Comparison of ENCODE assay signal across 8 mouse cellular contexts in genomic region chrX:13846653-13847501, GRCm38 (mm10). TPM values are rescaled to one million over a fixed set of nuclear protein-coding genes. Genes with fewer than 3 reads are reported as not detected.
DNase-seq lines count a peak whose midpoint lies in the region; ATAC-seq and TF ChIP-seq lines count a peak whose summit lies in the region.

No protein-coding gene starts in this region.

- H3K9me3 ChIP-seq in MEL (replicated peaks; ENCODE audit: insufficient read depth, low read length) = no peaks in the 10 kb centered on the region
- H3K9me3 ChIP-seq in forebrain, embryonic 15.5 days = no peaks in the 10 kb centered on the region
- H3K9me3 ChIP-seq in neural tube, embryonic 15.5 days (replicated peaks) = no peaks in the 10 kb centered on the region

- peaks cover 8% of the 10 kb centered on the region for H3K79me2 ChIP-seq in MEL (ENCODE audit: control insufficient read depth, insufficient read depth, low read length, poor library complexity)

- peak; percentile 94 for DNase-seq in MEL (ENCODE audit: low read depth, low spot score)
- DNase-seq in cerebellum, adult 18-20 months = peak; percentile 88 to 90
- DNase-seq in heart, postnatal 25 days (ENCODE audit: low spot score) = peak; percentile 85
- DNase-seq in layer of hippocampus, adult 18-20 months (ENCODE audit: low spot score in 2 of 2) = peak; percentile 87
- peak; percentile 79 for DNase-seq in lung, adult 2 months
- DNase-seq in testis, postnatal 10 days (ENCODE audit: low spot score) = peak; percentile 91

- H3K4me1 ChIP-seq in MEL (ENCODE audit: control insufficient read depth in 1 of 2, insufficient read depth in 2 of 2, low read length in 2 of 2) = peaks cover 9 to 10% of the 10 kb centered on the region in 2 experiments; a peak in 3 of 4 replicates
- H3K4me1 ChIP-seq in forebrain, embryonic 15.5 days = 0 out of 2 replicates have a peak, but pooled peaks cover 3% of the 10 kb centered on the region
- H3K4me1 ChIP-seq in lung, adult 2 months (ENCODE audit: control insufficient read depth, insufficient read depth, low read length) = no peaks in the 10 kb centered on the region
- no peaks in the 10 kb centered on the region for H3K4me1 ChIP-seq in neural tube, embryonic 15.5 days

- peak; percentile 95 for ATAC-seq in forebrain, embryonic 15.5 days (replicated peaks)
- ATAC-seq in neural tube, embryonic 15.5 days (ENCODE audit: low FRiP score) = peak; percentile 93

- peak overlapping the region; percentile 82 to 89 for H3K4me3 ChIP-seq in MEL (ENCODE audit: control insufficient read depth in 1 of 2, insufficient read depth in 1 of 2, low read depth in 2 of 2, low read length in 2 of 2)
- H3K4me3 ChIP-seq in forebrain, embryonic 15.5 days = peak overlapping the region; percentile 66
- H3K4me3 ChIP-seq in lung, adult 2 months (replicated peaks; ENCODE audit: extremely low read depth, low read depth, low read length) = peak overlapping the region; percentile 95
- H3K4me3 ChIP-seq in neural tube, embryonic 15.5 days (replicated peaks) = peak overlapping the region; percentile 56

- peak overlapping the region; percentile 68 for H3K27ac ChIP-seq in MEL (ENCODE audit: control insufficient read depth, low read depth, low read length)
- peak overlapping the region; percentile 94 for H3K27ac ChIP-seq in forebrain, embryonic 15.5 days (replicated peaks)
- H3K27ac ChIP-seq in neural tube, embryonic 15.5 days (replicated peaks) = peak overlapping the region; percentile 93

- H3K9ac ChIP-seq in MEL (ENCODE audit: control insufficient read depth, low read depth, low read length, poor library complexity, severe bottlenecking) = peak overlapping the region; percentile 82
- H3K9ac ChIP-seq in forebrain, embryonic 15.5 days (replicated peaks) = peak overlapping the region; percentile 75
- H3K9ac ChIP-seq in neural tube, embryonic 15.5 days (replicated peaks) = peak overlapping the region; percentile 51

- TF ChIP-seq POLR2A in MEL (IDR thresholded peaks at IDR 0.05; ENCODE audit: control insufficient read depth in 1 of 2, insufficient read depth in 1 of 2, low read depth in 1 of 2, low read length in 2 of 2, poor library complexity in 1 of 2) = peak; percentile 58 to 69; a peak in 3 of 4 replicates
- no peak; the same call in 1 of the 2 replicates for TF ChIP-seq POLR2A in lung, adult 2 months (IDR thresholded peaks at IDR 0.05; ENCODE audit: borderline replicate concordance, extremely low read depth, low read depth, low read length)

- TF ChIP-seq CTCF in MEL (IDR thresholded peaks at IDR 0.05 in 2 of 3, conservative IDR thresholded peaks at IDR 0.05 in 1 of 3; ENCODE audit: control insufficient read depth in 1 of 3, insufficient read depth in 1 of 3, low read depth in 2 of 3, low read length in 3 of 3, poor library complexity in 1 of 3, severe bottlenecking in 1 of 3) = peak in 2 of 3 experiments; percentile 13 to 42; a peak in 4 of 6 replicates
- TF ChIP-seq CTCF in lung, adult 2 months (IDR thresholded peaks at IDR 0.05; ENCODE audit: insufficient read depth, low read length) = no peak

- no peak; a peak in 1 of 4 replicates for TF ChIP-seq EP300 in MEL (IDR thresholded peaks at IDR 0.05; ENCODE audit: low read depth in 1 of 2, low read length in 2 of 2)

- intact Hi-C loops in heart, postnatal 25 days (cut with DNase I) = loop anchor here (10.0 kb wide), 1 partner anchor 112 kb away; no protein-coding TSS in a partner anchor

- H3K27me3 ChIP-seq in MEL (ENCODE audit: control insufficient read depth in 1 of 2, insufficient read depth in 2 of 2, low read length in 2 of 2) = no peaks in the 10 kb centered on the region
- H3K27me3 ChIP-seq in forebrain, embryonic 15.5 days = no peaks in the 10 kb centered on the region
- no peaks in the 10 kb centered on the region for H3K27me3 ChIP-seq in neural tube, embryonic 15.5 days (replicated peaks)

- H3K36me3 ChIP-seq in MEL (ENCODE audit: control insufficient read depth in 1 of 2, insufficient read depth in 2 of 2, low read length in 2 of 2) = peaks cover 0 to 6% of the 10 kb centered on the region in 2 experiments; a peak in 2 of 4 replicates
- H3K36me3 ChIP-seq in forebrain, embryonic 15.5 days = no peaks in the 10 kb centered on the region
- no peaks in the 10 kb centered on the region for H3K36me3 ChIP-seq in neural tube, embryonic 15.5 days

- H3K4me2 ChIP-seq in forebrain, embryonic 15.5 days (replicated peaks) = peak overlapping the region; percentile 39
- peak overlapping the region; percentile 55 for H3K4me2 ChIP-seq in neural tube, embryonic 15.5 days

- TF ChIP-seq RAD21 in MEL (IDR thresholded peaks at IDR 0.05; ENCODE audit: low read depth, low read length) = no peak

- WGBS in forebrain, embryonic 15.5 days = 18% methylated on average over 53 of the region's 59 CpGs
- 27% methylated on average over 58 of the region's 59 CpGs for WGBS in lung, adult 2 months
- 22% methylated on average over 44 of the region's 59 CpGs for WGBS in neural tube, embryonic 15.5 days

TF ChIP-seq in MEL, 35 proteins besides CTCF, POLR2A, EP300 and RAD21:
- TF ChIP-seq ZMIZ1 (IDR thresholded peaks at IDR 0.05; ENCODE audit: low read depth, low read length) (0 out of 2 replicates have a peak, but pooled peaks have one; percentile 32), TAL1 (IDR thresholded peaks at IDR 0.05; ENCODE audit: low read length) (no peak), NRF1 (IDR thresholded peaks at IDR 0.05; ENCODE audit: insufficient read depth, low read depth, low read length, poor library complexity, severe bottlenecking) (peak; percentile 81), ZNF384 (IDR thresholded peaks at IDR 0.05; ENCODE audit: low read depth, low read length) (peak; percentile 98), SIN3A (IDR thresholded peaks at IDR 0.05; ENCODE audit: low read length) (peak; percentile 47; the same call in 1 of the 2 replicates), MYC (IDR thresholded peaks at IDR 0.05; ENCODE audit: low read depth, low read length) (no peak), TCF12 (IDR thresholded peaks at IDR 0.05; ENCODE audit: low read depth, low read length) (0 out of 2 replicates have a peak, but pooled peaks have one; percentile 37), HCFC1 (IDR thresholded peaks at IDR 0.05; ENCODE audit: low read depth, low read length) (peak; percentile 53; the same call in 1 of the 2 replicates), ELF1 (IDR thresholded peaks at IDR 0.05; ENCODE audit: low read depth, low read length) (peak; percentile 57; the same call in 1 of the 2 replicates), MEF2A (IDR thresholded peaks at IDR 0.05; ENCODE audit: extremely low read depth, insufficient replicate concordance, low read depth, low read length, poor library complexity, severe bottlenecking) (no peak), MXI1 (IDR thresholded peaks at IDR 0.05; ENCODE audit: low read depth, low read length) (peak; percentile 11; the same call in 1 of the 2 replicates), NELFE (IDR thresholded peaks at IDR 0.05; ENCODE audit: low read depth, low read length) (peak; percentile 70), MAX (IDR thresholded peaks at IDR 0.05; ENCODE audit: low read length) (peak; percentile 51), ZC3H11A (IDR thresholded peaks at IDR 0.05; ENCODE audit: low read depth, low read length) (no peak), TBP (IDR thresholded peaks at IDR 0.05; ENCODE audit: low read depth, low read length) (0 out of 2 replicates have a peak, but pooled peaks have one; percentile 12)

RNA-seq across cellular contexts. Expression of gene Cask, which starts 4.3 kb away (rescaled TPM):
- 9.4 and 10.6 TPM in 2 replicates for total RNA-seq in MEL (2012; rRNA removed)
- polyA plus RNA-seq in MEL (2012; ENCODE audit: insufficient read depth in 1 of 2, insufficient read length in 2 of 2, low read depth in 1 of 2, low replicate concordance in 2 of 2, missing spikeins in 1 of 2) = 10 to 100 TPM in 1 of 2 experiments, not detected in 1; 13.3 TPM
- polyA plus RNA-seq in forebrain, embryonic 15.5 days (2015; fragmentation: Nextera tagmentation; extraction: Ambion mirVana) = 43.7 and 46.9 TPM in 2 replicates
- 10 to 100 TPM; 12.7 to 15.6 TPM for total RNA-seq in heart, postnatal 25 days (2021)
- total RNA-seq in layer of hippocampus, adult 18-20 months (2021) = 10 to 100 TPM; 70.0 to 73.2 TPM
- 4.0 and 6.7 TPM in 2 replicates for polyA plus RNA-seq in lung, adult 2 months (2012; rRNA removed)
- polyA plus RNA-seq in neural tube, embryonic 15.5 days (2015; fragmentation: Nextera tagmentation; extraction: Ambion mirVana) = 47.5 and 57.1 TPM in 2 replicates

Comparison
In these comparisons a context has a peak if more than half of its experiments do, and no peak if none do; other contexts are left out.
1. Peak in every context shown above with its lines: DNase-seq, ATAC-seq, H3K4me3 ChIP-seq and H3K27ac ChIP-seq.